In the genomic region with DNA sequence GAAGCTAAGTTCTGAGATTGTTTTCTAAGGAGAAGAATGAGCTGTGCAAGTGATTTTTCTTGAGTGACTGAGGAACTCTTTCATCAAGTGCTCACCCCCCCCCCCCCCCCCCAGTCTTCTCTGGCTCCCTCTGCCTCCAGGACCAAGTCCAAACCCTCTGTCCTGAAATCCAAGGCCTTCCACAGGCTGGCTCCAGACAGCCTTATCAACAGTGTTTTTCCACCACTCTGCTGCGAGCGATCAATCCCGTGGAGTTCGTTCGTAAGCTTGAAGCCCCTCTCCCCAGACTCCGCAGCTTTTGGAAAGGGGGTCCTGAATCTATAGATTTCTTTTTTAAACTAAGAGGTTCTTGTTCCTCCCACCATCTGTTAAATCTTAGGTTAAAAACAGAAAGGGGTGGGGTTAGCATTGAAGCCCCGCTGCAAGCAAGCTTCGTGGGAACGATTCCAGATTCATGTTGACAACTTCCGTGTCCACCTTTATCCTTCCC, we compare ENCODE assay signal across 15 mouse cellular contexts.
A peak's percentile ranks its signal among the peaks of the same experiment; 100 is the strongest.
DNase-seq lines count a peak whose midpoint lies in the region; ATAC-seq lines count a peak whose summit lies in the region.
"Had no signal": no experiment of that assay in that cellular context is flagged by ENCODE, and none has a peak within 500 bp of the region (broad histone marks: within the 10 kb centered on the region; RNA-seq: fewer than 3 reads in every experiment).

No protein-coding gene starts in this region.

- H3K27me3 ChIP-seq in heart, embryonic 11.5 days (ENCODE audit: control insufficient read depth, insufficient read depth, low read length), result no peaks in the 10 kb centered on the region
- H3K27me3 ChIP-seq in embryonic facial prominence, embryonic 15.5 days, result no peaks in the 10 kb centered on the region
- no peaks in the 10 kb centered on the region for H3K27me3 ChIP-seq in midbrain, embryonic 14.5 days (ENCODE audit: control insufficient read depth, insufficient read depth, low read length)
- H3K27me3 ChIP-seq: kidney, embryonic 15.5 days; liver, embryonic 15.5 days; neural tube, embryonic 12.5 days had no signal

- H3K4me2 ChIP-seq in heart, embryonic 11.5 days, result no peak overlapping the region; the same call in 1 of the 2 replicates
- no peak overlapping the region for H3K4me2 ChIP-seq in embryonic facial prominence, embryonic 15.5 days (replicated peaks)
- no peak overlapping the region for H3K4me2 ChIP-seq in midbrain, embryonic 14.5 days (ENCODE audit: low read length)
- H3K4me2 ChIP-seq: kidney, embryonic 15.5 days; liver, embryonic 15.5 days; neural tube, embryonic 12.5 days had no signal

- H3K27ac ChIP-seq in heart, embryonic 11.5 days (ENCODE audit: low read depth, low read length), result no peak overlapping the region
- peak overlapping the region; percentile 77 for H3K27ac ChIP-seq in embryonic facial prominence, embryonic 15.5 days (replicated peaks)
- no peak overlapping the region for H3K27ac ChIP-seq in midbrain, embryonic 14.5 days (replicated peaks; ENCODE audit: low read depth, low read length)
- H3K27ac ChIP-seq: liver, embryonic 15.5 days; neural tube, embryonic 12.5 days had no signal

- no peaks in the 10 kb centered on the region for H3K9me3 ChIP-seq in heart, embryonic 11.5 days (replicated peaks; ENCODE audit: control insufficient read depth, low read length)
- H3K9me3 ChIP-seq in embryonic facial prominence, embryonic 15.5 days (replicated peaks), result no peaks in the 10 kb centered on the region
- H3K9me3 ChIP-seq in midbrain, embryonic 14.5 days (ENCODE audit: control insufficient read depth, low read length), result no peaks in the 10 kb centered on the region
- H3K9me3 ChIP-seq: kidney, embryonic 15.5 days; liver, embryonic 15.5 days; neural tube, embryonic 12.5 days had no signal

- intact Hi-C loops in heart, postnatal 14 days (cut with DNase I), result no loop called here

- no peak overlapping the region for H3K4me3 ChIP-seq in heart, embryonic 11.5 days (ENCODE audit: low read depth, low read length)
- H3K4me3 ChIP-seq in embryonic facial prominence, embryonic 15.5 days (replicated peaks), result no peak overlapping the region
- H3K4me3 ChIP-seq in midbrain, embryonic 14.5 days (replicated peaks; ENCODE audit: low read depth, low read length), result no peak overlapping the region
- H3K4me3 ChIP-seq: kidney, embryonic 15.5 days; liver, embryonic 15.5 days; neural tube, embryonic 12.5 days had no signal

- H3K9ac ChIP-seq in heart, embryonic 11.5 days (ENCODE audit: low read depth, low read length), result no peak overlapping the region
- H3K9ac ChIP-seq in embryonic facial prominence, embryonic 15.5 days, result no peak overlapping the region
- H3K9ac ChIP-seq in midbrain, embryonic 14.5 days (replicated peaks; ENCODE audit: low read length), result no peak overlapping the region
- H3K9ac ChIP-seq: kidney, embryonic 15.5 days; liver, embryonic 15.5 days; neural tube, embryonic 12.5 days had no signal

- H3K36me3 ChIP-seq in heart, embryonic 11.5 days (ENCODE audit: control insufficient read depth, insufficient read depth, low read length), result no peaks in the 10 kb centered on the region
- no peaks in the 10 kb centered on the region for H3K36me3 ChIP-seq in embryonic facial prominence, embryonic 15.5 days
- no peaks in the 10 kb centered on the region for H3K36me3 ChIP-seq in midbrain, embryonic 14.5 days (ENCODE audit: control insufficient read depth, insufficient read depth, low read length)
- H3K36me3 ChIP-seq: G1E; kidney, embryonic 15.5 days; liver, embryonic 15.5 days; neural tube, embryonic 12.5 days had no signal

- ATAC-seq in heart, embryonic 11.5 days (replicated peaks; ENCODE audit: insufficient number of reproducible peaks, low FRiP score, low TSS enrichment), result no peak
- ATAC-seq in embryonic facial prominence, embryonic 15.5 days (ENCODE audit: insufficient number of reproducible peaks, low FRiP score, low TSS enrichment, low read depth), result no peak
- no peak for ATAC-seq in midbrain, embryonic 14.5 days (ENCODE audit: low FRiP score, low TSS enrichment)

- peak; percentile 93 for DNase-seq in heart, adult 11 months
- DNase-seq in lung, postnatal 36 days, result peak; percentile 11
- no peak for DNase-seq in lung, postnatal 25 days (ENCODE audit: low spot score)
- peak; percentile 11 to 16 for DNase-seq in heart, postnatal 14 days
- no peak for DNase-seq in midbrain, embryonic 14.5 days
- DNase-seq: cerebellum, adult 8-10 months; layer of hippocampus, postnatal 36 days; retina, postnatal 1 day; thymus, postnatal 14 days had no signal

- WGBS in heart, embryonic 11.5 days (ENCODE audit: insufficient replicate concordance), result 69% methylated on average over 10 of the region's 10 CpGs
- WGBS in embryonic facial prominence, embryonic 15.5 days, result 64% methylated on average over 10 of the region's 10 CpGs
- WGBS in midbrain, embryonic 14.5 days, result 92% methylated on average over 10 of the region's 10 CpGs

- H3K4me1 ChIP-seq in heart, embryonic 11.5 days (ENCODE audit: control insufficient read depth, insufficient read depth, low read length), result no peaks in the 10 kb centered on the region
- peaks cover 11% of the 10 kb centered on the region for H3K4me1 ChIP-seq in embryonic facial prominence, embryonic 15.5 days
- H3K4me1 ChIP-seq in midbrain, embryonic 14.5 days (ENCODE audit: control insufficient read depth, insufficient read depth, low read length), result no peaks in the 10 kb centered on the region
- H3K4me1 ChIP-seq: kidney, embryonic 15.5 days; liver, embryonic 15.5 days had no signal

Comparison
In these comparisons a context has a peak if more than half of its experiments do, and no peak if none do; other contexts are left out.
1. DNase-seq: peak in heart, adult 11 months (single experiment), lung, postnatal 36 days (single experiment) and heart, postnatal 14 days (2 of 2); none in lung, postnatal 25 days (single experiment) and midbrain, embryonic 14.5 days (single experiment).